Mouse (Mus musculus): ENCODE results near the gene Olfr204. TPM values are rescaled to one million over a fixed set of nuclear protein-coding genes. Genes with fewer than 3 reads are reported as not detected.

Gene Olfr204
- not detected for polyA plus RNA-seq (2014; fragmentation: Illumina TruSeq; extraction: RNeasy Lipid Tissue Mini Kit (QIAGEN cat#74804); ENCODE audit: low read depth, low replicate concordance)

GRCm38 (mm10) chr16:59318148-59318547 is at the start of gene Olfr204:
TSS of gene Olfr204 (minus strand) at chr16:59318248.

GRCm38 (mm10) chr16:59363893-59364292 is 45.8 kb upstream of the Olfr204 start, which contains the start of gene Olfr209:
TSS of gene Olfr209 (minus strand) at chr16:59363993.

GRCm38 (mm10) chr16:59349146-59349545 is 31.1 kb upstream of the Olfr204 start, which contains the start of gene Olfr206:
TSS of gene Olfr206 (minus strand) at chr16:59349246.

GRCm38 (mm10) chr16:59331038-59331437 is 13.0 kb upstream of the Olfr204 start, which contains the start of gene Olfr205:
TSS of gene Olfr205 (minus strand) at chr16:59331138.

GRCm38 (mm10) chr16:59298581-59298980 is 19.5 kb downstream of the Olfr204 start, which contains the start of gene Olfr203:
TSS of gene Olfr203 (plus strand) at chr16:59298881.

GRCm38 (mm10) chr16:59286693-59287092 is 31.4 kb downstream of the Olfr204 start, which contains the start of gene Olfr202:
TSS of gene Olfr202 (minus strand) at chr16:59286793.

GRCm38 (mm10) chr16:59272532-59272931 is 45.5 kb downstream of the Olfr204 start, which contains the start of gene Olfr201:
TSS of gene Olfr201 (minus strand) at chr16:59272632.

Other genes with a start within 250 kb of the Olfr204 start
- gene Olfr190, start 240.2 kb downstream of the Olfr204 start, polyA plus RNA-seq (2014; fragmentation: Illumina TruSeq; extraction: RNeasy Lipid Tissue Mini Kit (QIAGEN cat#74804); ENCODE audit: low read depth, low replicate concordance): not detected
- gene Olfr191, start 228.4 kb downstream of the Olfr204 start, polyA plus RNA-seq (2014; fragmentation: Illumina TruSeq; extraction: RNeasy Lipid Tissue Mini Kit (QIAGEN cat#74804); ENCODE audit: low read depth, low replicate concordance): not detected
- gene Olfr193, start 206.4 kb downstream of the Olfr204 start, polyA plus RNA-seq (2014; fragmentation: Illumina TruSeq; extraction: RNeasy Lipid Tissue Mini Kit (QIAGEN cat#74804); ENCODE audit: low read depth, low replicate concordance): not detected
- 0.11 TPM for gene Olfr194, start 197.2 kb downstream of the Olfr204 start, polyA plus RNA-seq (2014; fragmentation: Illumina TruSeq; extraction: RNeasy Lipid Tissue Mini Kit (QIAGEN cat#74804); ENCODE audit: low read depth, low replicate concordance)
- gene Olfr195, start 171.2 kb downstream of the Olfr204 start, polyA plus RNA-seq (2014; fragmentation: Illumina TruSeq; extraction: RNeasy Lipid Tissue Mini Kit (QIAGEN cat#74804); ENCODE audit: low read depth, low replicate concordance): not detected
- 0.11 TPM for gene Olfr196, start 147.8 kb downstream of the Olfr204 start, polyA plus RNA-seq (2014; fragmentation: Illumina TruSeq; extraction: RNeasy Lipid Tissue Mini Kit (QIAGEN cat#74804); ENCODE audit: low read depth, low replicate concordance)
- gene Olfr198, start 114.7 kb downstream of the Olfr204 start, polyA plus RNA-seq (2014; fragmentation: Illumina TruSeq; extraction: RNeasy Lipid Tissue Mini Kit (QIAGEN cat#74804); ENCODE audit: low read depth, low replicate concordance): not detected
- gene Olfr199, start 98.5 kb downstream of the Olfr204 start, polyA plus RNA-seq (2014; fragmentation: Illumina TruSeq; extraction: RNeasy Lipid Tissue Mini Kit (QIAGEN cat#74804); ENCODE audit: low read depth, low replicate concordance): 2.1 TPM
- not detected for gene Olfr201, start 45.6 kb downstream of the Olfr204 start, polyA plus RNA-seq (2014; fragmentation: Illumina TruSeq; extraction: RNeasy Lipid Tissue Mini Kit (QIAGEN cat#74804); ENCODE audit: low read depth, low replicate concordance)
- not detected for gene Olfr202, start 31.5 kb downstream of the Olfr204 start, polyA plus RNA-seq (2014; fragmentation: Illumina TruSeq; extraction: RNeasy Lipid Tissue Mini Kit (QIAGEN cat#74804); ENCODE audit: low read depth, low replicate concordance)
- not detected for gene Olfr203, start 19.4 kb downstream of the Olfr204 start, polyA plus RNA-seq (2014; fragmentation: Illumina TruSeq; extraction: RNeasy Lipid Tissue Mini Kit (QIAGEN cat#74804); ENCODE audit: low read depth, low replicate concordance)
- not detected for gene Olfr205, start 12.9 kb upstream of the Olfr204 start, polyA plus RNA-seq (2014; fragmentation: Illumina TruSeq; extraction: RNeasy Lipid Tissue Mini Kit (QIAGEN cat#74804); ENCODE audit: low read depth, low replicate concordance)
- 0.20 TPM for gene Olfr206, start 31.0 kb upstream of the Olfr204 start, polyA plus RNA-seq (2014; fragmentation: Illumina TruSeq; extraction: RNeasy Lipid Tissue Mini Kit (QIAGEN cat#74804); ENCODE audit: low read depth, low replicate concordance)
- not detected for gene Olfr209, start 45.7 kb upstream of the Olfr204 start, polyA plus RNA-seq (2014; fragmentation: Illumina TruSeq; extraction: RNeasy Lipid Tissue Mini Kit (QIAGEN cat#74804); ENCODE audit: low read depth, low replicate concordance)
- not detected for gene Gabrr3, start 89.1 kb upstream of the Olfr204 start, polyA plus RNA-seq (2014; fragmentation: Illumina TruSeq; extraction: RNeasy Lipid Tissue Mini Kit (QIAGEN cat#74804); ENCODE audit: low read depth, low replicate concordance)
- gene Riox2, start 153.5 kb upstream of the Olfr204 start, polyA plus RNA-seq (2014; fragmentation: Illumina TruSeq; extraction: RNeasy Lipid Tissue Mini Kit (QIAGEN cat#74804); ENCODE audit: low read depth, low replicate concordance): 11.3 TPM